Mouse (Mus musculus) thymus, postnatal 0 days (tissue): ENCODE measurements around the gene Hexdc. TPM values are rescaled to one million over a fixed set of nuclear protein-coding genes. Genes with fewer than 3 reads are reported as not detected.

Experiments
- DNase-seq: peaks from one replicate; pipeline ENCODE4 v3.0.0-alpha.2; 2015; ENCODE audit warnings: low spot score
- polyA plus RNA-seq: library from polyadenylated mRNA; unstranded; fragments of >200 nt; fragmentation: Nextera tagmentation; extraction: Ambion mirVana; gene quantifications from 2 replicates; pipeline ENCODE4 v1.2.1, GENCODE M21; 2015

Gene Hexdc
- 3.0 and 3.3 TPM in 2 replicates for polyA plus RNA-seq

GRCm38 (mm10) chr11:121204161-121205006, at the start of gene Hexdc, which contains the start of gene Ogfod3:
Gene Hexdc, plus strand, starts transcription at chr11:121204433.
Gene Ogfod3, minus strand, starts transcription at chr11:121204711.
- DNase-seq, result peak; percentile 96

GRCm38 (mm10) chr11:121156411-121156891, 47.8 kb upstream of the Hexdc start:
- no peak for DNase-seq

- no peak for DNase-seq
Observed at GRCm38 (mm10) chr11:121159971-121160370, 44.3 kb upstream of the Hexdc start, which contains the start of gene Uts2r. Gene Uts2r, plus strand, starts transcription at chr11:121160271.

- no peak for DNase-seq
Observed at GRCm38 (mm10) chr11:121160636-121161346, 43.4 kb upstream of the Hexdc start.

- no peak for DNase-seq
Observed at GRCm38 (mm10) chr11:121163751-121164150, 40.5 kb upstream of the Hexdc start.

- no peak for DNase-seq
Observed at GRCm38 (mm10) chr11:121173203-121173602, 31.0 kb upstream of the Hexdc start.

GRCm38 (mm10) chr11:121174234-121174633, 30.0 kb upstream of the Hexdc start:
- no peak for DNase-seq

GRCm38 (mm10) chr11:121176285-121177270, 27.7 kb upstream of the Hexdc start:
- DNase-seq, result peak; percentile 59

GRCm38 (mm10) chr11:121189681-121190080, 14.6 kb upstream of the Hexdc start:
- no peak for DNase-seq

- DNase-seq, result no peak
Observed at GRCm38 (mm10) chr11:121192742-121193141, 11.5 kb upstream of the Hexdc start.

GRCm38 (mm10) chr11:121193415-121193814, 10.8 kb upstream of the Hexdc start:
- no peak for DNase-seq

- DNase-seq, result no peak
Observed at GRCm38 (mm10) chr11:121198622-121199021, 5.6 kb upstream of the Hexdc start.

- DNase-seq, result no peak
Observed at GRCm38 (mm10) chr11:121199851-121200250, 4.4 kb upstream of the Hexdc start.

GRCm38 (mm10) chr11:121200781-121201180, 3.5 kb upstream of the Hexdc start:
- DNase-seq, result no peak

GRCm38 (mm10) chr11:121201436-121202198, 2.6 kb upstream of the Hexdc start:
- DNase-seq, result peak; percentile 44

GRCm38 (mm10) chr11:121203859-121204160, 423 bp upstream of the Hexdc start:
- DNase-seq, result no peak

GRCm38 (mm10) chr11:121216831-121217230, 12.6 kb downstream of the Hexdc start:
- DNase-seq, result no peak

GRCm38 (mm10) chr11:121219776-121220175, 15.5 kb downstream of the Hexdc start:
- DNase-seq, result no peak

- DNase-seq, result no peak
Observed at GRCm38 (mm10) chr11:121220771-121221170, 16.5 kb downstream of the Hexdc start.

GRCm38 (mm10) chr11:121221321-121222010, 17.2 kb downstream of the Hexdc start:
- DNase-seq, result no peak
